Mouse (Mus musculus) 3134 (cell line): ENCODE data around the gene Ctbp2.
"Not testable (repeated sequence)": the region's sequence is repeated elsewhere in the genome, so short reads cannot be mapped to it uniquely, and the experiment has no call there.

Source experiments
- DNase-seq: peaks from one replicate; pipeline ENCODE4 v3.0.0-alpha.2; 2011; ENCODE audit warnings: low spot score; ENCODE audit not compliant: insufficient read length; ENCODE audit errors: extremely low read depth

Ctbp2 gene

GRCm38 (mm10) chr7:133121080-133121607 lies 3.0 kb downstream of the Ctbp2 start:
- DNase-seq = no peak

DNA sequence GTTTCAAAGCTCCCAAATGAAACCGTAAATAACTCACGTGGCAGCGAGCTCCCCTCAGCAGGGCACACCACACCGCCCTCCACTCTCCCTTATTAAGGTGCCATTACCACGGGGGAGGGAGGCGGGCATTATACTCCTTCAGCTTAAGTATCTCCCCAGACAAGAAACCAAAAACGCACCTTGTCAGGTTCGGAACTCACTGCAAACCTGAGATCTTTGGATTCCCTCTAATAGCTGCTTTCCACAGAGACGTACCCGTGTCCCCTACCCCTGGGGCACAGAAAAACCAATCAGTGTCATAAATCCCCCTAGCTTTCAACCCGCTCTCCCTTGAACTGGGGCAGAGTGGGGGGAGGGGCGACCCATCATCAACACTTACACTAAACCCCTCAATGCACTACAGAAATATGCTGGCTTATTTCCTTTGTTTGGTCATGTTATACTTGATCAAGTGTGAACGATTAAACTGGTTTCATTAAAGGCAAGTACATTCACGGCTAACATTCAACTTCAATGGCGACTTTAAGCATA lies 3.9 kb downstream of the Ctbp2 start:
- peak; percentile 18 for DNase-seq

DNA sequence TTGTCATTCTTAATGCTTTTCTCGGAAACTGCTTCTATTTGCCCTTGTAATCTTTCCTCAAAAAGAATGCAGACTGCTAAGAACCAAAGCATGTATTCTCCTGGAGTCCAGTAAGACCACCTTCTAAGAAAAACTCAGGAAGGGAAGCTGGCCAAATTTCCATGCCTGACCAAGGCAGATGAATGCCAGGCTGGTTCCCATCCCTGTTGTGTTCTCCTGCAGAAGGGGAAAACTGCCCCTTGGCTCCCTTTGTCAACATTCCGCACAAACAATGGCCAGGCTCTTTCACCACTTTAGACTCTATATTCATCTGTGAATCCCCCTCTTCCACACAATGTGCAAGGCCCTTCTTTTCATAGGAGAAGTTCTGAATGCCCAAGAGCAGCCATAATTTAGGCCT lies 6.3 kb downstream of the Ctbp2 start:
- no peak for DNase-seq

DNA sequence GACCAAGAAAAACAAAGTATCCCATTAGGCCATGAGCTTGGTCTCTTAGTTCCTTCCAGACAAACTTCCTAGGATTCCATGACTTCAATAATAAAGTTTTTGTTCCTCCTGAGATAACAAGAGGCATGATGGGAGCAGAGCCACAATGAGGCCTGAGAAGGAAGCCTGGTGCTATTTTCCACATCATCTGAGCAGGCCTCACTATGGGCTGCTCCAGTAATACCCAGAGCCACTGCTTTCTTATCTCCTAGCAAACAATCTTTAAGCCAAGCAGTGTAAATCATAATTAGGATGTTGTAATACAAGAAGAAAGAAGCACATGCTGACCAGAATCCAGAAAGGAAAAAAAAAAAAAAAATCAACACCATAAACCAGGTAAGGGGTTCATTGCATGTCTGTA lies 7.6 kb downstream of the Ctbp2 start:
- DNase-seq = no peak

DNA sequence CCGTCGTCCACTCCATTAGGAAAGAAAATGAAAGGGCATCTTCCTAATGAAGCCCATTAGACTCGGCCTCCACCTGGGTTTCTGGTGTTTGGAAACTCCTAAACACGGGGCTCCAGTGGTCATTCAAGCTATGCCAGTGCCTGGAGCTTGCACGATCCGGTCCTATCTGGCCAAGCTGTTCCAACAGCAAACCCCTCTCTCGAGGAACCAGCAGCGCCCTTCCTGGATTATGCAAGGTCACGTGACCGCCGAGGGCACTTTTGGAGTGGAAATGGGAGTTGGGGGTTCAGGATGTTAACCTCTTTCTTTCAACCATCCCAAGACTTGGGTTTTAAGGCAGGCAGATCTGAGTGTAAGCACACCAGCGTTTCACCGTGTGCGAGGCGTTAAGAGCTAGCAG lies 8.3 kb downstream of the Ctbp2 start:
- no peak for DNase-seq

GRCm38 (mm10) chr7:133114847-133115470 lies 9.2 kb downstream of the Ctbp2 start:
- DNase-seq = no peak

GRCm38 (mm10) chr7:133113185-133113895 lies 10.8 kb downstream of the Ctbp2 start:
- DNase-seq = peak; percentile 30

DNA sequence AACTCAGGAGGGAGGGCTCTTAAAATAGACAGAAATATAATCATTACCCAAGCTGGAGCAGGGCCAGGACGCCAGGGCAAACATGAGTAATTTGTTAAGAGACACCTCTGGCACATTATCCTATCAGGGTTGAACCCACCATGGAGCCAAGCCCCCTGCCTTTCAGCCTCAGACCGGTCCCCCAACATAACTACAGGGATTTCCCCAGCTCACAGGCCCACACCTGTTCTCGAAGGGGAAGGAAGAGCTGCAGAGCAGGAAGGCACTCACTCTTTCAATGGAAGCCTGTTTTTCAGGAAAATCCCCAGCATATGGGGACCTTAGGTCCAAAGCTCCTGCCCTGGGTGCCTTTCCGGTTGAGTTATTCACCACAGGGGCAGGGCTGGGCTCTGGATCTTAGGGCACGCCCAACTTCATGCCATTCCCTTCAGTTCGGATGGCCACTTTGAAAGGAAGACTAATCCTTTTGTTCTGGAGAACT lies 11.8 kb downstream of the Ctbp2 start:
- peak; percentile 33 for DNase-seq

GRCm38 (mm10) chr7:133109442-133109841 lies 14.7 kb downstream of the Ctbp2 start:
- DNase-seq = no peak

- DNase-seq = no peak
Observed at GRCm38 (mm10) chr7:133108695-133109094, 15.5 kb downstream of the Ctbp2 start.

- DNase-seq = no peak
Observed at GRCm38 (mm10) chr7:133102578-133102977, 21.6 kb downstream of the Ctbp2 start.

DNA sequence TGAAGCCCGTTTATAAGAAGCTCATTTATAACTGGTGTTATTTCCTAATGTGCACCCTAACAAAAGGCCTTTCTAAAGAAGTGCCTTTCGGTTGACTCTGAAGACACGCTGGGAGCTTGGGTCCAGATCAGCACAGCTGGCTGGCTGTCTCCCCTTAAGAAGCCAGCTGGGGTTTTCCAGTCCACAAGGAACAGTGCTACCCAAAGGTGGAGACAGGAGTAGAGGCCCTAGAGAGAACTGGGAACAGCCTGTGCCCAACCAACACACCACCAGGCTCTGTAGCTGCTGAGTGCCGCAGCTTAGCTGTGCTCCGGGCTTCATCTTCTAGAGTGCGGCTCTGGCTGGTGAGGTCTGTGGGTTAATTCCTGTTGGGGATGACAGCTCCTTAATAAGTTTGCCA lies 23.1 kb downstream of the Ctbp2 start:
- no peak for DNase-seq

GRCm38 (mm10) chr7:133100178-133100577 lies 24.0 kb downstream of the Ctbp2 start:
- no peak for DNase-seq

DNA sequence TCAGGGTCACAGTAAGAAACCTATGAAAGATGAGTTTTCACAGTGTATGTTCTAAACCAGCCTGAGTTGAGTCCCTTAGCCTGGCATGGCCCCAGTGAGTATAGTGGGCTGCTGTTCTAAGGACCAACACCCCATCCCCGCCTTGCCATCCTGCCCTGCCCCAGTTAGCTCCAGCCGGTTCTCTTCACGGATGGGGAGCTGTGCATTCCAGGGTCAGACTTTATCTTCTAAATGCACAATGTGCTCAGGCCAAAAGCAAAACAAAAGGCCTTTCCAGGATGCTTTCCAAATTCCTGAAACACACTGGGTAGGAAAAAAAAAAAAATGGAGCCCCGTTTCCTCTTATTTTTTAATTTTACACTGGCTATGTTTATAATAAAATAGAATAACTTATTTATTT lies 24.9 kb downstream of the Ctbp2 start:
- no peak for DNase-seq

DNA sequence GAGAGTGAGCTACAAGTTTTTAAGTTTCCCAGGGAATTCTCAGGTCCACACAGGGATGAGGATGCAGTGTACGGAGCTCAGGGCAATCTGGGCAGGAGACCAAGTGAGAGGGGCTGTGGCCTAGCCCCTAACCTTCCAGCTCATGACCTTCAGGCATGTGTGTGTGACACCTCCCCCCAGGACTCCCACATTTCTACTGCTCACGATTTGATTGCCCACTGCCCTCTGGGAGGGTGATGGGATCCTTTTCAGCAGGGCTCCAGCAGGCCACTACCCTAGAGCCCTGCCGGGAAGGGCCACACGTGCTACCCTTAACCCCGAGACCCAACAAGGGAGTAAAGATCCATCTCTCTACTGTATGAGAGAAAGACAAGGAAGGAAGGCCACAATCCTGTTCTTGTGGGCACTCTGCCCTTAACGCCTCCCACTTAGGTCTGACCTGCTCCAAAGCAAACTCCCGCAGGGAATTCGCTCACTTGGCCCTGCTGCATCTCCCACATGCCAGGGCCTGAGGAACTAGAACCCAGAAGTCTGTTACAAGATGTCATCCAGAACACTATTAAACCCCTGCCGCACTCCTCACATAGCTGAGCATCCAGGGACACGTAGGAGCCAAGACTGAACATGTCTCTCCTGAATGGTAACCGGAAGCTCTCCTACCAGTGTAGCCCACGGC lies 25.9 kb downstream of the Ctbp2 start:
- DNase-seq = no peak

DNA sequence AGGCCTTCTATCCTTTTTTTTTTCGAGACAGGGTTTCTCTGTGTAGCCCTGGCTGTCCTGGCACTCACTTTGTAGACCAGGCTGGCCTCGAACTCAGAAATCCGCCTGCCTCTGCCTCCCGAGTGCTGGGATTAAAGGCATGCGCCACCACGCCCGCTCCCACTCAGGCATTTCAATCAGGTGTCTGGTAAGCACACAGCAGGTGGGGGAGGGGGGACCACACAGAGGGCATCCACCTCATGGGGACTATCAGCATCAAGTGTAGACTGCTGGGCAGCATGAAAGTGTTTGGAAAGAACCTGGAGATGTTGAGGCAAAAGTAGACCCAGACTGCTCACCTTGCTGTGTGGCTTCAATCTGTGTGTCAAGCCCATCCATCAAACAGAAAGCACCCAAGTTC lies 28.5 kb downstream of the Ctbp2 start:
- DNase-seq = not testable (repeated sequence)

DNA sequence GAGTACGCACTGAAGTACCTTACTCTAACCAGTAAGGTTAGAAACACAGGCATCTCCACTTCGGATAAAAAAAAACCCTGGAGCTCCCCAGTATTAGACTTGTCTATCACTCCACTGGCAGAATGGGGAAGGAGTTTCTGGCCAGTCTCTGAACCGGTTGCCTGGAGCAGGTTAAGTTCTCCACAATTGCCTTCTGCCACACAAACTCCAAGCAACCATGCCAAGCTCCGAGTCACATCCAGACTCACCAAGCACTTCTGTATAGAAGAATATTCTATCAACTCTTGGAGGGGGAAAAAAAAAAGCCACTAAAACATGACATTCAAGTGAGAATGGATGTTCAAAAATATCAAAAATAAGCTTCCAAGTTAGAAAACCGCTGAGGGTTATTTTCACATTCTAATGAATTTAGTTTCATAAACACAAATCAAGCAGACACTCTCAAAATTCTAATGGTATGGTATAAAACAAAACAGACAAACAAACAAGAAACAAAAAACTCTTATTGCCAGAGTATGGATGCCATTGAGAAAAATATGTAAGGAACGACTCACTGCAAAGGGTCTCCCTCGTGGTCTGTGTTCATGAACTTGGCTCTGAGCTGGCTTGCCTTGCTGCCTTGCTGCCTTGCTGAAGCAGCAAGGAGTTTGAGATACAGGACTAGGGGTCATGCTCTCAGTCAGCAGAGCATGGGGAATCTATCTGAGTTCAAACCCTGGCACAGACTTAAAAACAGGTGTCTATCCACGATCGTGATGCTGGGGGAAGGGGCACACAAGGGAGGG lies 29.3 kb downstream of the Ctbp2 start:
- no peak for DNase-seq

GRCm38 (mm10) chr7:133094161-133094560 lies 30.0 kb downstream of the Ctbp2 start:
- DNase-seq = no peak

GRCm38 (mm10) chr7:133093731-133094130 lies 30.4 kb downstream of the Ctbp2 start:
- DNase-seq = no peak

GRCm38 (mm10) chr7:133090641-133091040 lies 33.5 kb downstream of the Ctbp2 start:
- DNase-seq = no peak
